Mouse (Mus musculus) neural tube, embryonic 14.5 days (tissue): ENCODE measurements around the gene Scn5a. TPM values are rescaled to one million over a fixed set of nuclear protein-coding genes. Genes with fewer than 3 reads are reported as not detected.
A peak's percentile ranks its signal among the peaks of the same experiment; 100 is the strongest.

ENCODE experiments used
- ATAC-seq: fragments of 200-750 bp; cut with Nextera tagmentation; 2 replicates; pipeline ENCODE4 v1.8.0; 2017; ENCODE audit warnings: low read depth, mild to moderate bottlenecking, moderate TSS enrichment, moderate library complexity
- H3K27ac ChIP-seq: fragments of 300-500 bp; sonication (generic); 2 replicates; pipeline ENCODE4 v1.5.1; 2014; ENCODE audit warnings: low read depth, mild to moderate bottlenecking, control low read depth, low read length, moderate library complexity, mixed read lengths
- H3K27me3 ChIP-seq: fragments of 300-500 bp; sonication (generic); 2 replicates; pipeline ENCODE4 v1.6.1; 2014; ENCODE audit warnings: low read length; ENCODE audit not compliant: control insufficient read depth, insufficient read depth
- H3K36me3 ChIP-seq: fragments of 300-500 bp; sonication (generic); 2 replicates; pipeline ENCODE4 v1.6.1; 2014; ENCODE audit warnings: low read length, mixed read lengths; ENCODE audit not compliant: control insufficient read depth, insufficient read depth
- H3K4me1 ChIP-seq: fragments of 300-500 bp; sonication (generic); 2 replicates; pipeline ENCODE4 v1.6.1; 2014; ENCODE audit warnings: low read length; ENCODE audit not compliant: control insufficient read depth, insufficient read depth
- H3K4me2 ChIP-seq: fragments of 300-500 bp; sonication (generic); 2 replicates; pipeline ENCODE4 v1.6.1; 2014; ENCODE audit warnings: mild to moderate bottlenecking, low read depth, low read length, control low read depth
- H3K4me3 ChIP-seq: fragments of 300-500 bp; sonication (generic); 2 replicates; pipeline ENCODE4 v1.5.1; 2014; ENCODE audit warnings: low read depth, low read length, control low read depth, mixed read lengths
- H3K9ac ChIP-seq: fragments of 300-500 bp; sonication (generic); replicated peaks from 2 replicates; pipeline ENCODE4 v1.6.1; 2014; ENCODE audit warnings: low read depth, mild to moderate bottlenecking, control low read depth, low read length, mixed read lengths
- H3K9me3 ChIP-seq: fragments of 300-500 bp; sonication (generic); 2 replicates; pipeline ENCODE4 v1.6.1; 2016; ENCODE audit warnings: low read length; ENCODE audit not compliant: control insufficient read depth
- WGBS: fragments of 180-500 bp; shearing (Covaris S2); extraction: QIAGEN DNeasy Blood & Tissue Kit; methylation state at CpG from one replicate; pipeline ENCODE4 v1.1.7; 2014; 5-methylcytosine and 5-hydroxymethylcytosine counted together
- polyA plus RNA-seq: library from polyadenylated mRNA; unstranded; fragments of >200 nt; fragmentation: Nextera tagmentation; extraction: Ambion mirVana; gene quantifications from 2 replicates; pipeline ENCODE4 v1.2.1, GENCODE M21; 2014

Scn5a gene
- polyA plus RNA-seq, 1 experiment from 2014 or later: 0.27 TPM

GRCm38 (mm10) chr9:119510902-119511301, 67.9 kb downstream of the Scn5a start:
- no peaks in the 10 kb centered on the region for H3K4me1 ChIP-seq
- 57% methylated on average over 6 of the region's 6 CpGs for WGBS
- no peak overlapping the region for H3K27ac ChIP-seq
- H3K27me3 ChIP-seq: no peaks in the 10 kb centered on the region
- no peaks in the 10 kb centered on the region for H3K9me3 ChIP-seq
- peak; percentile 68; the same call in 1 of the 2 replicates for ATAC-seq
- no peak overlapping the region for H3K4me3 ChIP-seq
- H3K9ac ChIP-seq: no peak overlapping the region
- H3K4me2 ChIP-seq: no peak overlapping the region
- no peaks in the 10 kb centered on the region for H3K36me3 ChIP-seq

GRCm38 (mm10) chr9:119504981-119505658, 73.7 kb downstream of the Scn5a start:
- ATAC-seq: no peak
- Histone ChIP-seq H3K27ac (no peak overlapping the region), H3K9ac (no peak overlapping the region), H3K27me3 (no peaks in the 10 kb centered on the region), H3K4me3 (no peak overlapping the region), H3K4me2 (no peak overlapping the region), H3K9me3 (no peaks in the 10 kb centered on the region), H3K4me1 (no peaks in the 10 kb centered on the region), H3K36me3 (no peaks in the 10 kb centered on the region)
- 70% methylated on average over 11 of the region's 11 CpGs for WGBS

GRCm38 (mm10) chr9:119503613-119504012, 75.2 kb downstream of the Scn5a start:
- 95% methylated on average over 9 of the region's 9 CpGs for WGBS
- H3K4me1 ChIP-seq: no peaks in the 10 kb centered on the region
- no peak for ATAC-seq
- no peak overlapping the region for H3K4me2 ChIP-seq
- H3K9me3 ChIP-seq: no peaks in the 10 kb centered on the region
- no peaks in the 10 kb centered on the region for H3K36me3 ChIP-seq
- H3K27me3 ChIP-seq: no peaks in the 10 kb centered on the region
- H3K9ac ChIP-seq: no peak overlapping the region
- no peak overlapping the region for H3K4me3 ChIP-seq
- H3K27ac ChIP-seq: no peak overlapping the region

GRCm38 (mm10) chr9:119498885-119499284, 79.9 kb downstream of the Scn5a start:
- Histone ChIP-seq H3K9me3 (no peaks in the 10 kb centered on the region), H3K36me3 (no peaks in the 10 kb centered on the region), H3K27me3 (no peaks in the 10 kb centered on the region), H3K4me1 (no peaks in the 10 kb centered on the region), H3K4me2 (no peak overlapping the region), H3K27ac (no peak overlapping the region), H3K4me3 (no peak overlapping the region), H3K9ac (no peak overlapping the region)
- no peak for ATAC-seq
- 86% methylated on average over 7 of the region's 7 CpGs for WGBS

GRCm38 (mm10) chr9:119498247-119498607, 80.6 kb downstream of the Scn5a start:
- ATAC-seq: no peak
- Histone ChIP-seq H3K9me3 (no peaks in the 10 kb centered on the region), H3K27me3 (no peaks in the 10 kb centered on the region), H3K36me3 (no peaks in the 10 kb centered on the region), H3K4me2 (no peak overlapping the region), H3K4me3 (no peak overlapping the region), H3K4me1 (no peaks in the 10 kb centered on the region), H3K27ac (no peak overlapping the region), H3K9ac (no peak overlapping the region)
- WGBS: 77% methylated on average over 9 of the region's 9 CpGs

GRCm38 (mm10) chr9:119497546-119498246, 81.1 kb downstream of the Scn5a start:
- H3K27me3 ChIP-seq: no peaks in the 10 kb centered on the region
- 92% methylated on average over 15 of the region's 15 CpGs for WGBS
- no peak for ATAC-seq
- H3K36me3 ChIP-seq: no peaks in the 10 kb centered on the region
- H3K27ac ChIP-seq: no peak overlapping the region
- no peaks in the 10 kb centered on the region for H3K9me3 ChIP-seq
- no peak overlapping the region for H3K4me2 ChIP-seq
- no peaks in the 10 kb centered on the region for H3K4me1 ChIP-seq
- H3K4me3 ChIP-seq: no peak overlapping the region
- no peak overlapping the region for H3K9ac ChIP-seq

- no peaks in the 10 kb centered on the region for H3K9me3 ChIP-seq
- no peaks in the 10 kb centered on the region for H3K27me3 ChIP-seq
- no peaks in the 10 kb centered on the region for H3K36me3 ChIP-seq
- 72% methylated on average over 5 of the region's 5 CpGs for WGBS
- no peak overlapping the region for H3K9ac ChIP-seq
- no peak overlapping the region for H3K4me3 ChIP-seq
- no peak for ATAC-seq
- H3K4me2 ChIP-seq: no peak overlapping the region
- no peaks in the 10 kb centered on the region for H3K4me1 ChIP-seq
- H3K27ac ChIP-seq: no peak overlapping the region
Observed at GRCm38 (mm10) chr9:119496960-119497359, 81.9 kb downstream of the Scn5a start.

GRCm38 (mm10) chr9:119496354-119496753, 82.5 kb downstream of the Scn5a start:
- H3K36me3 ChIP-seq: no peaks in the 10 kb centered on the region
- WGBS: 78% methylated on average over 9 of the region's 9 CpGs

GRCm38 (mm10) chr9:119484868-119485267, 93.9 kb downstream of the Scn5a start:
- H3K36me3 ChIP-seq: no peaks in the 10 kb centered on the region
- H3K27ac ChIP-seq: no peak overlapping the region
- no peaks in the 10 kb centered on the region for H3K4me1 ChIP-seq
- ATAC-seq: no peak
- H3K4me3 ChIP-seq: no peak overlapping the region
- no peak overlapping the region for H3K4me2 ChIP-seq
- WGBS: 91% methylated on average over 13 of the region's 13 CpGs
- no peak overlapping the region for H3K9ac ChIP-seq
- no peaks in the 10 kb centered on the region for H3K9me3 ChIP-seq
- H3K27me3 ChIP-seq: no peaks in the 10 kb centered on the region

More at GRCm38 (mm10) chr9:119496354-119496753, 82.5 kb downstream of the Scn5a start:
- Histone ChIP-seq H3K27ac (no peak overlapping the region), H3K4me3 (no peak overlapping the region), H3K4me2 (no peak overlapping the region), H3K9me3 (no peaks in the 10 kb centered on the region), H3K27me3 (no peaks in the 10 kb centered on the region), H3K9ac (no peak overlapping the region), H3K4me1 (no peaks in the 10 kb centered on the region)
- ATAC-seq: no peak
